ENCODE assay signal across 9 mouse cellular contexts in the genomic region with DNA sequence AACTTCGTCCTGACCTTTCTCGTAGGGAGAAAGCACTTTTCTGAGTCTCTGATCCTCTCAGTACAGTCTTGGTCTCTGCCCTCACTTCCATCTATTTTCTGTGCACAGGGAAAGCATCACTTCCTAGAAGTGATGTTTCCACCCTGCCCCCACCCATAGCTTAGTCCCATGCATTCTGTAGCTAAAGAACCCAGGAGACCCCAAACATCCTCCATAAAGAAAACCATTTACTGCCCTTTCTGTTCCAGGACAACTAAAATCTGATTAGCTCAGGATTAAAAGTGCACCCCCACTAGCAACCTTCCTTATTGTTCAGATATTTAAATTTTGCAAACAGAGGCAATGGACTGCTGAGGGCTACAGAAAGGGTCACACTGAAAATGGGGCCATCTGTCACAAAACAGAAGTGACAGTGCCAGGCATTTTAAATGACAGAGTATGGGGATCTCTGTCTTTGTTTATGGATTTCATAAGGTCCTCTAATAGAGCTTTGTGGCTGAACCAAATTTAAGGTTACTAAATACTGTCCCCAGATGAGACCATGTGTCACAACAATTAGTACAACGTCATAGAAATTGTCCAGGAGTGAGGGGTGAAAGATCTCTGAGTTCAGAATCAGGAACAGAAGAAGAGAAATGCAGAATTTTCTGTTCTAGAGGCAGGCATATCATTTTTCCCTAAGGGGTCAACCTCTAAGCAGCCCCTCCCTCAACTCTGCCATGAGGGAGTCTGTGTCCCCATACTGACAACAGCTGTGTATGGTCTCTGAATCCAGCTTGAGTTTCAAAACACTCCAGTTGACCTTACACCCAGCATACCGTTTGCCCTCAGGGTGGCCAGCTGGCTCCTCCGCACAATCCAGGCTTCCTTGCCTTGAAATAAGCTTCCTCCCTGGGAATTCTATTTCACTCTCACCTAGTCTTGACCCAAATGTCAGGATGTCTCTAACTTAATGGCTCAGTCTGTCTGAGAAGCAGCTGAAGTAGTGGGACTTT.
DNase-seq lines count a peak whose midpoint lies in the region; ATAC-seq lines count a peak whose summit lies in the region.
"Had no signal": no experiment of that assay in that cellular context is flagged by ENCODE, and none has a peak within 500 bp of the region (broad histone marks: within the 10 kb centered on the region; RNA-seq: fewer than 3 reads in every experiment).

No protein-coding gene starts in this region.

- H3K36me3 ChIP-seq in kidney, embryonic 16.5 days (ENCODE audit: insufficient read depth, low read length) = no peaks in the 10 kb centered on the region
- no peaks in the 10 kb centered on the region for H3K36me3 ChIP-seq in forebrain, embryonic 16.5 days (ENCODE audit: control insufficient read depth, insufficient read depth)
- no peaks in the 10 kb centered on the region for H3K36me3 ChIP-seq in midbrain, embryonic 15.5 days (replicated peaks)

- peak; percentile 30 for DNase-seq in adrenal gland, postnatal 10 days
- DNase-seq in adrenal gland, postnatal 25 days = no peak
- DNase-seq in kidney, postnatal 36 days = no peak
- no peak for DNase-seq in urinary bladder, adult 18-20 months (ENCODE audit: low spot score in 2 of 2)
- no peak for DNase-seq in adrenal gland, postnatal 4 days (ENCODE audit: low spot score in 2 of 2)

- no peaks in the 10 kb centered on the region for H3K27me3 ChIP-seq in kidney, embryonic 16.5 days (ENCODE audit: insufficient read depth, low read length)
- no peaks in the 10 kb centered on the region for H3K27me3 ChIP-seq in forebrain, embryonic 16.5 days (replicated peaks; ENCODE audit: control insufficient read depth, insufficient read depth, low read length)
- H3K27me3 ChIP-seq in midbrain, embryonic 15.5 days (replicated peaks) = no peaks in the 10 kb centered on the region

- H3K9me3 ChIP-seq in kidney, embryonic 16.5 days (ENCODE audit: low read length) = no peaks in the 10 kb centered on the region
- no peaks in the 10 kb centered on the region for H3K9me3 ChIP-seq in forebrain, embryonic 16.5 days (ENCODE audit: control insufficient read depth, low read length)
- no peaks in the 10 kb centered on the region for H3K9me3 ChIP-seq in midbrain, embryonic 15.5 days

- H3K4me1 ChIP-seq in kidney, embryonic 16.5 days (ENCODE audit: insufficient read depth, low read length) = no peaks in the 10 kb centered on the region
- peaks cover 6% of the 10 kb centered on the region; the same call in 1 of the 2 replicates for H3K4me1 ChIP-seq in forebrain, embryonic 16.5 days (replicated peaks; ENCODE audit: control insufficient read depth, insufficient read depth, low read length)
- peaks cover 18% of the 10 kb centered on the region; the same call in 1 of the 2 replicates for H3K4me1 ChIP-seq in midbrain, embryonic 15.5 days

- 39% methylated on average over 5 of the region's 5 CpGs for WGBS in kidney, embryonic 16.5 days
- 51% methylated on average over 5 of the region's 5 CpGs for WGBS in forebrain, embryonic 16.5 days
- 52% methylated on average over 5 of the region's 5 CpGs for WGBS in midbrain, embryonic 15.5 days

- H3K9ac ChIP-seq in kidney, embryonic 16.5 days (replicated peaks; ENCODE audit: low read length) = no peak overlapping the region
- no peak overlapping the region for H3K9ac ChIP-seq in forebrain, embryonic 16.5 days (replicated peaks; ENCODE audit: low read depth, low read length)
- H3K9ac ChIP-seq in midbrain, embryonic 15.5 days = no peak overlapping the region

- H3K4me2 ChIP-seq in kidney, embryonic 16.5 days (replicated peaks; ENCODE audit: low read depth, low read length) = no peak overlapping the region
- H3K4me2 ChIP-seq in forebrain, embryonic 16.5 days (ENCODE audit: low read length) = no peak overlapping the region
- H3K4me2 ChIP-seq in midbrain, embryonic 15.5 days = no peak overlapping the region

- no peak overlapping the region for H3K27ac ChIP-seq in kidney, embryonic 16.5 days (ENCODE audit: low read length)
- H3K27ac ChIP-seq in forebrain, embryonic 16.5 days (ENCODE audit: low read length) = peak overlapping the region; percentile 51
- peak overlapping the region; percentile 23 for H3K27ac ChIP-seq in midbrain, embryonic 15.5 days
- H3K27ac ChIP-seq: stomach, postnatal 0 days had no signal

- ATAC-seq in kidney, embryonic 16.5 days (ENCODE audit: low FRiP score, low TSS enrichment) = peak; percentile 91
- peak; percentile 53 for ATAC-seq in forebrain, embryonic 16.5 days
- peak; percentile 61; the same call in 1 of the 2 replicates for ATAC-seq in midbrain, embryonic 15.5 days (replicated peaks)

- no peak overlapping the region for H3K4me3 ChIP-seq in kidney, embryonic 16.5 days (ENCODE audit: low read length)
- no peak overlapping the region for H3K4me3 ChIP-seq in forebrain, embryonic 16.5 days (replicated peaks; ENCODE audit: low read length)
- no peak overlapping the region for H3K4me3 ChIP-seq in midbrain, embryonic 15.5 days
